Mouse (Mus musculus): ENCODE measurements around the gene Atad3a. TPM values are rescaled to one million over a fixed set of nuclear protein-coding genes. Genes with fewer than 3 reads are reported as not detected.
"Not testable (repeated sequence)": the region's sequence is repeated elsewhere in the genome, so short reads cannot be mapped to it uniquely, and the experiment has no call there.

Gene Atad3a
- total and polyA plus RNA-seq, 2 experiments from 2014 or later: 99.3 to 128 TPM

DNA sequence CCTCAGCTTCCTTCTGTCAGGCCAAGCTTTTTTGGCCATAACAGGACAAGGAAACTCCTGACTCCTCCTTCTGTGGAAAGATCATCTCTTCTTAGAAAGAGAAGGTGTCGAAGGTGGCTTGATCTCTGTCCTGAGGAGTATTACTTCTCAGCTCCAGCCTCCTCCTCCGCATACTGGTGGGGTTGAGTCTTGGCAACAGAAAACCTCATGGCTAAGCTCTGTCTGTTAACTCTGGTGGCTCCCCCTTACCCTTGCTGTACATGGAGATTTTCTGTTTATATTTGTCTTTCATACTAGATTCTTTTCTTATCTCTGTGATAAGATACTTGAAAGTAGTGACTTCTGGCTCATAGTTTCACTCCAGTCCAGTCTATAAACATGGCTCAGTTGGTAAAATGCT, 32.8 kb upstream of the Atad3a start:
- no peaks in the 10 kb centered on the region for H3K4me1 ChIP-seq (ENCODE audit: control insufficient read depth, insufficient read depth)
- no peaks in the 10 kb centered on the region for H3K27me3 ChIP-seq (ENCODE audit: control insufficient read depth, insufficient read depth, low read length)
- no peak overlapping the region for H3K9ac ChIP-seq (replicated peaks; ENCODE audit: low read depth, low read length)
- no peaks in the 10 kb centered on the region for H3K9me3 ChIP-seq (replicated peaks; ENCODE audit: control insufficient read depth, low read length)
- no peak for TF ChIP-seq EP300 (IDR thresholded peaks at IDR 0.05; ENCODE audit: low read depth)
- TF ChIP-seq CTCF (IDR thresholded peaks at IDR 0.05; ENCODE audit: low read depth): no peak
- DNase-seq (ENCODE audit: low spot score): no peak
- H3K27ac ChIP-seq (ENCODE audit: low read depth): no peak overlapping the region
- ATAC-seq (ENCODE audit: insufficient read depth, low read depth): no peak
- no peaks in the 10 kb centered on the region for H3K36me3 ChIP-seq (replicated peaks; ENCODE audit: control insufficient read depth, insufficient read depth, low read length)
- no peak overlapping the region for H3K4me3 ChIP-seq (ENCODE audit: low read depth, low read length)
- 38% methylated on average over 2 of the region's 2 CpGs for WGBS
- no peak overlapping the region for H3K4me2 ChIP-seq (ENCODE audit: low read depth, low read length)

DNA sequence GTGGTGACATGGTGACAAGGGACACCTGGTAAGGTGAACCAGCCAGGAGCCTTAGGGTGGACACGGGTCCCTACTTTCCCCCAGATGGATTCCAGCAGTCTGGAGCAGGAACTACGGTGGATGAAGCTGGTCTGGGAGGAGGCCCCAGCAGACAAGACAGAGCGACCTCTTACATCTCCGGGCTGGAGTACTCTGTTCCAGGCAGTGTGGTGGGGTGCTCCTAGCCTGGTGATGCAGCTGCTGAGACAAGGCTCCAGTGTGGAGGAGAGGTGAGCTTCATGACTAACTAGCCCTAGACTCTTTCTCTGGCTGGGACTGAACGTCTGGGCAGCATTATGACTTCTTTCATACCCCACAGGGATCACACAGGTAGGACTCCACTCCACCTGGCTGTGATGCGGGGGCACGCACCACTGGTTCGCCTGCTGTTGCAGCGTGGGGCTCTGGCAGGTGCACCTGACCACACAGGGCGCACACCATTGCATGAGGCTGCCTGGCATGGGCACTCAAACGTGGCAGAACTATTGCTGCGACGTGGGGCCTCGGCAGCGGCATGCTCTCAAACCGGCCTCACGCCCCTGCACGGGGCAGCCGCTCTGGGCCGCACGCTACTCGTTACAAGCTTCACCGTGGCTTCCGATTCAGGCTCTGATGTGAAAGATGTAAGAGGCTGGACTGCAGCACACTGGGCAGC, 30.5 kb upstream of the Atad3a start:
- Histone ChIP-seq H3K36me3 (replicated peaks; ENCODE audit: control insufficient read depth, insufficient read depth, low read length) (no peaks in the 10 kb centered on the region), H3K4me1 (ENCODE audit: control insufficient read depth, insufficient read depth) (no peaks in the 10 kb centered on the region), H3K4me2 (ENCODE audit: low read depth, low read length) (no peak overlapping the region), H3K9ac (replicated peaks; ENCODE audit: low read depth, low read length) (no peak overlapping the region), H3K4me3 (ENCODE audit: low read depth, low read length) (no peak overlapping the region), H3K9me3 (replicated peaks; ENCODE audit: control insufficient read depth, low read length) (no peaks in the 10 kb centered on the region), H3K27ac (ENCODE audit: low read depth) (no peak overlapping the region), H3K27me3 (ENCODE audit: control insufficient read depth, insufficient read depth, low read length) (no peaks in the 10 kb centered on the region)
- no peak for TF ChIP-seq EP300 (IDR thresholded peaks at IDR 0.05; ENCODE audit: low read depth)
- 61% methylated on average over 24 of the region's 24 CpGs for WGBS
- no peak for DNase-seq (ENCODE audit: low spot score)
- ATAC-seq (ENCODE audit: insufficient read depth, low read depth): no peak

DNA sequence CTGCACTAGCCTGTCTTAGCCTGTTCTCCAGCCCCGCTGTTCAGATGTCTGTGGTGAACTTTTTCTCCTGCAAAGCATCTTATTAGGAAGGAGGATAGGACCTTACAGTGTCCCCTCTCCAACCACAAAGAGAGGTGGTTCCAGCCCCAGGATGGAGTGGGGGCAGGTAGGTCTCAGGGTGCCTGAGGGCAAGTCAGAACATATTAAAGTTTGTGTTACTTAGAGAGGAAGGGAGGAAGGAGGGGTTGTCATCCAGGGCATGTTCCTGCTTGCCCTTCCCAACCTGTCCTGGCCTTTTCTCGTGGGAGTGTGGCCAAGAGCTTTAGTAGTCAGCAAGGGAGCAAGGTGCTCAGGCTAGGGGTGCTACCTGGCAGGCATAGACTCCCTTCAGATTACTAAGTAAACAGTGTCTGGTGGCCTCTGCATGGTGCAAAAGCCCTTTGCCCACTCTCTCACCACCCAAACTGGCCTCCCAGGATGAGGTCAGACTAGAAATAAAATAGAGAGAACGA, 29.8 kb upstream of the Atad3a start:
- no peaks in the 10 kb centered on the region for H3K36me3 ChIP-seq (replicated peaks; ENCODE audit: control insufficient read depth, insufficient read depth, low read length)
- H3K9ac ChIP-seq (replicated peaks; ENCODE audit: low read depth, low read length): no peak overlapping the region
- no peak for ATAC-seq (ENCODE audit: insufficient read depth, low read depth)
- H3K4me1 ChIP-seq (ENCODE audit: control insufficient read depth, insufficient read depth): peaks cover 2% of the 10 kb centered on the region; the same call in 1 of the 2 replicates
- no peak overlapping the region for H3K4me3 ChIP-seq (ENCODE audit: low read depth, low read length)
- H3K4me2 ChIP-seq (ENCODE audit: low read depth, low read length): no peak overlapping the region
- H3K27ac ChIP-seq (ENCODE audit: low read depth): no peak overlapping the region
- DNase-seq (ENCODE audit: low spot score): no peak
- H3K27me3 ChIP-seq (ENCODE audit: control insufficient read depth, insufficient read depth, low read length): no peaks in the 10 kb centered on the region
- WGBS: 63% methylated on average over 3 of the region's 3 CpGs
- H3K9me3 ChIP-seq (replicated peaks; ENCODE audit: control insufficient read depth, low read length): no peaks in the 10 kb centered on the region
- TF ChIP-seq CTCF (IDR thresholded peaks at IDR 0.05; ENCODE audit: low read depth) (no peak), EP300 (IDR thresholded peaks at IDR 0.05; ENCODE audit: low read depth) (no peak)

DNA sequence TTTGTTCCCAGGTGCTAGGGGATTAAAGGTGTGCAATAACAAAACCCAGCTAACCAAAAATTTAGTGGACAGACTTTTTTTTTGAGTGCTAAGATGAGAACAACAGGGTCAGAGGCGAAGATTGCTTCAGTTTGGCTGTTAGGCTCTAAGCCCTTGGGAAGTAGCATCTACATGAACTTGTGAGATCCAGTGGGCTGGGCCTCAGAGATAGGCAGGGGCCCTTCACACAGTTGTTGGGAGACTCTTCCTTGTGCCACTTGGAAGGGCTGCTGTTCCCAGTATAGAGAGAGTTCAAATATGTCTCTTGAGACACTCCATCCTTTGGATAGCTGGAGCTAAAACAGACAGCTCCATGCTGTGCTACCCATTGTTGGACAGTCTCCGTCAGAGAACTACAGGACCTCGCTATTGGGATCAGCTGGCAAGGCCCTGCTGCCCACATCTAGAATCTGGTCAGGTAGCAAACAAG, 29.2 kb upstream of the Atad3a start, which contains the start of gene Ankrd65:
TSS of gene Ankrd65 (plus strand) at position 419 of the 469 bp plus-strand sequence.
- Histone ChIP-seq H3K4me3 (ENCODE audit: low read depth, low read length) (no peak within 1 kb of the TSS), H3K9me3 (replicated peaks; ENCODE audit: control insufficient read depth, low read length) (no peaks in the 10 kb centered on the region), H3K27ac (ENCODE audit: low read depth) (no peak within 1 kb of the TSS), H3K4me1 (ENCODE audit: control insufficient read depth, insufficient read depth) (peaks cover 7% of the 10 kb centered on the region; the same call in 1 of the 2 replicates), H3K4me2 (ENCODE audit: low read depth, low read length) (no peak within 1 kb of the TSS), H3K9ac (replicated peaks; ENCODE audit: low read depth, low read length) (no peak within 1 kb of the TSS), H3K36me3 (replicated peaks; ENCODE audit: control insufficient read depth, insufficient read depth, low read length) (no peaks in the 10 kb centered on the region), H3K27me3 (ENCODE audit: control insufficient read depth, insufficient read depth, low read length) (no peaks in the 10 kb centered on the region)
- DNase-seq (ENCODE audit: low spot score) (no peak), ATAC-seq (ENCODE audit: insufficient read depth, low read depth) (no peak)
- TF ChIP-seq EP300 (IDR thresholded peaks at IDR 0.05; ENCODE audit: low read depth): no peak
- 70% methylated on average over 3 of the region's 3 CpGs for WGBS

DNA sequence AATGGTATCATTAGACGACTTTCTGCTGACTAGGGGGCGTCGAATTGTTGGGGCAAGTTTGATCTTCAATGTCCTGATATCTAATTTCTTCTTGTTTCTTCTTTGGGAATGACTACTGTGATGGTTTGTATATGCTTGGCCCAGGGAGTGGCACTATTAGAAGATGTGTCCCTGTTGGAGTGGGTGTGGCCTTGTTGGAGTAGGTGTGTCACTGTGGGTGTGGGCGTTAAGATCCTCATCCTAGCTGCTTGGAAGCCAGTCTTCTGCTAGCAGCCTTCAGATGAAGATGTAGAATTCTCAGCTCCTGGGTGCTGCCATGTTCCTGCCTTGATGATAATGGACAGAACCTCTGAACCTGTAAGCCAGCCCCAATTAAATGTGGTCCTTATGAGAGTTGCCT, 27.9 kb upstream of the Atad3a start:
- not testable (repeated sequence) for H3K36me3 ChIP-seq (replicated peaks; ENCODE audit: control insufficient read depth, insufficient read depth, low read length); H3K9me3 ChIP-seq (replicated peaks; ENCODE audit: control insufficient read depth, low read length); H3K4me2 ChIP-seq (ENCODE audit: low read depth, low read length); ATAC-seq (ENCODE audit: insufficient read depth, low read depth); H3K9ac ChIP-seq (replicated peaks; ENCODE audit: low read depth, low read length); H3K27me3 ChIP-seq (ENCODE audit: control insufficient read depth, insufficient read depth, low read length); H3K27ac ChIP-seq (ENCODE audit: low read depth); DNase-seq (ENCODE audit: low spot score); H3K4me3 ChIP-seq (ENCODE audit: low read depth, low read length)
- peaks cover 11% of the 10 kb centered on the region; the same call in 1 of the 2 replicates for H3K4me1 ChIP-seq (ENCODE audit: control insufficient read depth, insufficient read depth)
- WGBS: 81% methylated on average over 4 of the region's 4 CpGs

- DNase-seq (ENCODE audit: low spot score): no peak
- ATAC-seq (ENCODE audit: insufficient read depth, low read depth): no peak
- Histone ChIP-seq H3K36me3 (replicated peaks; ENCODE audit: control insufficient read depth, insufficient read depth, low read length) (no peaks in the 10 kb centered on the region), H3K9ac (replicated peaks; ENCODE audit: low read depth, low read length) (no peak overlapping the region), H3K27ac (ENCODE audit: low read depth) (no peak overlapping the region), H3K4me1 (ENCODE audit: control insufficient read depth, insufficient read depth) (peaks cover 14% of the 10 kb centered on the region; the same call in 1 of the 2 replicates), H3K4me3 (ENCODE audit: low read depth, low read length) (no peak overlapping the region), H3K9me3 (replicated peaks; ENCODE audit: control insufficient read depth, low read length) (no peaks in the 10 kb centered on the region), H3K4me2 (ENCODE audit: low read depth, low read length) (no peak overlapping the region), H3K27me3 (ENCODE audit: control insufficient read depth, insufficient read depth, low read length) (no peaks in the 10 kb centered on the region)
- TF ChIP-seq CTCF (IDR thresholded peaks at IDR 0.05; ENCODE audit: low read depth) (no peak), EP300 (IDR thresholded peaks at IDR 0.05; ENCODE audit: low read depth) (no peak)
- WGBS: 48% methylated on average over 3 of the region's 3 CpGs
These were observed 27.4 kb upstream of the Atad3a start for GRCm38 (mm10) chr4:155788300-155788699.

Measured in heart, postnatal 0 days (tissue).